Mouse (Mus musculus) cerebellum, adult 2 months (tissue): ENCODE data around the gene Rasgef1c. TPM values are rescaled to one million over a fixed set of nuclear protein-coding genes. Genes with fewer than 3 reads are reported as not detected.

Experiments
- DNase-seq, 2 experiments: peaks; one replicate each; pipeline ENCODE4 v3.0.0; 2021
- H3K27ac ChIP-seq: fragments of 200-500 bp; 2 replicates; pipeline ENCODE4 v1.5.1; 2012; ENCODE audit warnings: low read length, control low read depth, inconsistent platforms; ENCODE audit not compliant: insufficient read depth
- H3K27me3 ChIP-seq: fragments of 200-500 bp; 2 replicates; pipeline ENCODE4 v1.6.1; 2012; ENCODE audit warnings: inconsistent platforms, mild to moderate bottlenecking, low read length, moderate library complexity; ENCODE audit not compliant: control insufficient read depth, insufficient read depth
- H3K4me1 ChIP-seq: fragments of 200-500 bp; 2 replicates; pipeline ENCODE4 v1.6.1; 2011; ENCODE audit warnings: low read length; ENCODE audit not compliant: control insufficient read depth, insufficient read depth
- H3K4me3 ChIP-seq: fragments of 200-500 bp; replicated peaks from 2 replicates; pipeline ENCODE3; 2011; ENCODE audit warnings: mild to moderate bottlenecking, low read depth, low read length, control low read depth; ENCODE audit not compliant: insufficient read depth
- CTCF ChIP-seq: fragments of 200-500 bp; IDR thresholded peaks from 2 replicates; pipeline ENCODE4 v1.5.1; 2011; ENCODE audit warnings: low read depth, mild to moderate bottlenecking, control low read depth, low read length, moderate library complexity, borderline replicate concordance; ENCODE audit not compliant: insufficient read depth
- POLR2A ChIP-seq: fragments of 200-500 bp; IDR thresholded peaks from 2 replicates; pipeline ENCODE4 v1.6.1; 2011; ENCODE audit warnings: low read length, control low read depth, borderline replicate concordance; ENCODE audit not compliant: insufficient read depth
- WGBS: fragments of 180-500 bp; shearing (Covaris S2); methylation state at CpG from one replicate; pipeline ENCODE4 v1.1.7; 2018; 5-methylcytosine and 5-hydroxymethylcytosine counted together
- polyA plus RNA-seq: library from polyadenylated mRNA; depleted of rRNA; stranded (reverse); fragments of >200 nt; gene quantifications from 2 replicates; pipeline ENCODE4 v1.2.3, GENCODE M21; 2012

Rasgef1c gene
- polyA plus RNA-seq, 1 experiment, result 6.8 TPM

- Histone ChIP-seq H3K27me3 (no peaks in the 10 kb centered on the region), H3K4me1 (peaks cover 10% of the 10 kb centered on the region; the same call in 1 of the 2 replicates), H3K27ac (no peak overlapping the region), H3K4me3 (no peak overlapping the region)
- no peak for DNase-seq
- 74% methylated on average over 6 of the region's 6 CpGs for WGBS
- TF ChIP-seq POLR2A, result no peak
- no peak for TF ChIP-seq CTCF
These were observed 26.0 kb downstream of the Rasgef1c start for GRCm38 (mm10) chr11:49927670-49928069.

GRCm38 (mm10) chr11:49931037-49931625 is 29.5 kb downstream of the Rasgef1c start:
- no peak overlapping the region for H3K27ac ChIP-seq
- WGBS, result 38% methylated on average over 5 of the region's 5 CpGs

GRCm38 (mm10) chr11:49931853-49932252 is 30.2 kb downstream of the Rasgef1c start:
- no peak overlapping the region for H3K4me3 ChIP-seq
- no peak overlapping the region for H3K27ac ChIP-seq
- 36% methylated on average over 7 of the region's 7 CpGs for WGBS
- peaks cover 34% of the 10 kb centered on the region for H3K4me1 ChIP-seq
- DNase-seq, result peak; percentile 21 to 33
- no peak for TF ChIP-seq CTCF
- TF ChIP-seq POLR2A, result no peak
- H3K27me3 ChIP-seq, result no peaks in the 10 kb centered on the region

More at GRCm38 (mm10) chr11:49931037-49931625, 29.5 kb downstream of the Rasgef1c start:
- Histone ChIP-seq H3K4me1 (peaks cover 31% of the 10 kb centered on the region), H3K27me3 (no peaks in the 10 kb centered on the region), H3K4me3 (no peak overlapping the region)
- TF ChIP-seq POLR2A (no peak), CTCF (no peak)
- peak in 1 of 2 experiments; percentile 29 for DNase-seq

GRCm38 (mm10) chr11:49933811-49934210 is 32.2 kb downstream of the Rasgef1c start:
- H3K4me3 ChIP-seq, result no peak overlapping the region
- 91% methylated on average over 1 of the region's 1 CpGs for WGBS
- DNase-seq, result no peak

GRCm38 (mm10) chr11:49934322-49934721 is 32.7 kb downstream of the Rasgef1c start:
- TF ChIP-seq CTCF (no peak), POLR2A (no peak)
- Histone ChIP-seq H3K27me3 (no peaks in the 10 kb centered on the region), H3K4me1 (peaks cover 46% of the 10 kb centered on the region), H3K4me3 (no peak overlapping the region), H3K27ac (0 out of 2 replicates have a peak overlapping the region, but pooled peaks have one; percentile 23)
- DNase-seq, result peak; percentile 56 to 67
- WGBS, result 27% methylated on average over 10 of the region's 10 CpGs

More at GRCm38 (mm10) chr11:49933811-49934210, 32.2 kb downstream of the Rasgef1c start:
- Histone ChIP-seq H3K27me3 (no peaks in the 10 kb centered on the region), H3K27ac (no peak overlapping the region), H3K4me1 (peaks cover 41% of the 10 kb centered on the region)
- TF ChIP-seq POLR2A (no peak), CTCF (no peak)

GRCm38 (mm10) chr11:49936458-49936857 is 34.8 kb downstream of the Rasgef1c start:
- H3K27ac ChIP-seq, result no peak overlapping the region
- peaks cover 46% of the 10 kb centered on the region for H3K4me1 ChIP-seq
- DNase-seq, result no peak
- WGBS, result 75% methylated on average over 9 of the region's 9 CpGs
- no peaks in the 10 kb centered on the region for H3K27me3 ChIP-seq
- no peak overlapping the region for H3K4me3 ChIP-seq
- no peak for TF ChIP-seq CTCF
- no peak for TF ChIP-seq POLR2A

GRCm38 (mm10) chr11:49937779-49938178 is 36.1 kb downstream of the Rasgef1c start:
- Histone ChIP-seq H3K4me1 (peaks cover 40% of the 10 kb centered on the region), H3K27me3 (no peaks in the 10 kb centered on the region), H3K4me3 (no peak overlapping the region), H3K27ac (no peak overlapping the region)
- TF ChIP-seq POLR2A (no peak), CTCF (no peak)
- DNase-seq, result no peak
- WGBS, result 94% methylated on average over 6 of the region's 6 CpGs
